Comparison of ENCODE assay signal across 7 mouse cellular contexts in genomic region chr5:124362982-124363381, GRCm38 (mm10). TPM values are rescaled to one million over a fixed set of nuclear protein-coding genes. Genes with fewer than 3 reads are reported as not detected.
DNase-seq lines count a peak whose midpoint lies in the region; ATAC-seq and TF ChIP-seq lines count a peak whose summit lies in the region.
"Not testable (repeated sequence)": the region's sequence is repeated elsewhere in the genome, so short reads cannot be mapped to it uniquely, and the experiment has no call there.

Gene Cdk2ap1, minus strand, starts transcription at chr5:124363082.

- not testable (repeated sequence) for H3K9ac ChIP-seq in heart, adult 2 months (ENCODE audit: low read depth, low read length); hindbrain, embryonic 14.5 days; liver, embryonic 14.5 days (replicated peaks); midbrain, postnatal 0 days (replicated peaks; ENCODE audit: low read length, poor library complexity, severe bottlenecking)

- H3K27me3 ChIP-seq in forebrain, embryonic 10.5 days (ENCODE audit: poor library complexity, severe bottlenecking); heart, adult 2 months (ENCODE audit: control insufficient read depth, insufficient read depth, low read length); hindbrain, embryonic 14.5 days (ENCODE audit: control insufficient read depth, insufficient read depth, low read length); liver, embryonic 14.5 days (ENCODE audit: control insufficient read depth, insufficient read depth, low read length); midbrain, postnatal 0 days (ENCODE audit: insufficient read depth, low read length): not testable (repeated sequence)

- H3K79me2 ChIP-seq in heart, adult 2 months (replicated peaks; ENCODE audit: control insufficient read depth, insufficient read depth, low read length) = not testable (repeated sequence)

- not testable (repeated sequence) for TF ChIP-seq CTCF in heart, adult 2 months (IDR thresholded peaks at IDR 0.05); liver, embryonic 14.5 days (IDR thresholded peaks at IDR 0.05; ENCODE audit: low read depth); midbrain, postnatal 0 days (IDR thresholded peaks at IDR 0.05)

- TF ChIP-seq EP300 in heart, adult 2 months (IDR thresholded peaks at IDR 0.05; ENCODE audit: insufficient read depth, low read depth, low read length); liver, embryonic 14.5 days (IDR thresholded peaks at IDR 0.05; ENCODE audit: low read depth): not testable (repeated sequence)

- TF ChIP-seq POLR2A in heart, adult 2 months (IDR thresholded peaks at IDR 0.05; ENCODE audit: insufficient read depth, low read depth, low read length) = not testable (repeated sequence)

- not testable (repeated sequence) for ATAC-seq in hindbrain, embryonic 14.5 days (ENCODE audit: low FRiP score); liver, embryonic 14.5 days (ENCODE audit: insufficient read depth); midbrain, postnatal 0 days (ENCODE audit: low FRiP score)

- intact Hi-C loops in heart, adult 2 months (cut with DNase I) = not testable (repeated sequence)

- not testable (repeated sequence) for H3K27ac ChIP-seq in forebrain, embryonic 10.5 days; heart, adult 2 months; hindbrain, embryonic 14.5 days; liver, embryonic 14.5 days; midbrain, postnatal 0 days (ENCODE audit: low read depth, low read length)

- not testable (repeated sequence) for H3K4me1 ChIP-seq in forebrain, embryonic 10.5 days; heart, adult 2 months (ENCODE audit: control insufficient read depth, insufficient read depth, low read length); hindbrain, embryonic 14.5 days (replicated peaks; ENCODE audit: control insufficient read depth, insufficient read depth, low read length); liver, embryonic 14.5 days (replicated peaks; ENCODE audit: control insufficient read depth in 2 of 2, insufficient read depth in 2 of 2, low read length in 1 of 2); midbrain, postnatal 0 days (ENCODE audit: insufficient read depth, low read length)

- not testable (repeated sequence) for H3K9me3 ChIP-seq in forebrain, embryonic 10.5 days; hindbrain, embryonic 14.5 days (ENCODE audit: control insufficient read depth, low read length); liver, embryonic 14.5 days (ENCODE audit: control insufficient read depth, low read length); midbrain, postnatal 0 days (ENCODE audit: low read length)

- not testable (repeated sequence) for DNase-seq in adrenal gland, postnatal 25 days; forebrain, embryonic 10.5 days (ENCODE audit: extremely low spot score, low spot score); heart, adult 2 months; hindbrain, embryonic 14.5 days (ENCODE audit: low spot score); layer of hippocampus, postnatal 25 days (ENCODE audit: extremely low spot score in 1 of 2, low spot score in 1 of 2); liver, embryonic 14.5 days (ENCODE audit: low read depth in 3 of 3, low spot score in 3 of 3); midbrain, postnatal 0 days (ENCODE audit: low spot score)

- not testable (repeated sequence) for H3K4me2 ChIP-seq in hindbrain, embryonic 14.5 days (replicated peaks); liver, embryonic 14.5 days (ENCODE audit: low read depth); midbrain, postnatal 0 days (ENCODE audit: low read depth, low read length, poor library complexity, severe bottlenecking)

- H3K4me3 ChIP-seq in forebrain, embryonic 10.5 days; heart, adult 2 months; hindbrain, embryonic 14.5 days (replicated peaks; ENCODE audit: low read length); liver, embryonic 14.5 days (ENCODE audit: insufficient read depth in 1 of 2, low read depth in 2 of 2, low read length in 2 of 2); midbrain, postnatal 0 days (ENCODE audit: low read depth, low read length): not testable (repeated sequence)

- H3K36me3 ChIP-seq in forebrain, embryonic 10.5 days (replicated peaks) = peaks cover 16% of the 10 kb centered on the region
- H3K36me3 ChIP-seq in heart, adult 2 months (ENCODE audit: control insufficient read depth, insufficient read depth, low read length); hindbrain, embryonic 14.5 days (replicated peaks; ENCODE audit: control insufficient read depth, insufficient read depth); liver, embryonic 14.5 days (replicated peaks; ENCODE audit: control insufficient read depth, insufficient read depth, low read depth); midbrain, postnatal 0 days (ENCODE audit: insufficient read depth, low read length): not testable (repeated sequence)

- 89% methylated on average over 5 of the region's 5 CpGs for WGBS in forebrain, embryonic 10.5 days
- 88% methylated on average over 5 of the region's 5 CpGs for WGBS in heart, adult 2 months
- 94% methylated on average over 5 of the region's 5 CpGs for WGBS in hindbrain, embryonic 14.5 days
- WGBS in liver, embryonic 14.5 days (ENCODE audit: insufficient replicate concordance) = 75% methylated on average over 5 of the region's 5 CpGs
- WGBS in midbrain, postnatal 0 days = 94% methylated on average over 5 of the region's 5 CpGs

RNA-seq across cellular contexts. Expression of gene Cdk2ap1, which starts in this region (rescaled TPM):
- total RNA-seq in adrenal gland, postnatal 25 days (2021) = 148 and 153 TPM in 2 replicates
- polyA plus RNA-seq in forebrain, embryonic 10.5 days (2016; fragmentation: Nextera tagmentation; extraction: Ambion mirVana) = 57.3 and 64.7 TPM in 2 replicates
- total RNA-seq in heart, adult 2 months (2021) = 100 to 1,000 TPM; 143 to 167 TPM
- 117 and 173 TPM in 2 replicates for polyA plus RNA-seq in heart, adult 2 months (2012; rRNA removed)
- 59.5 and 70.7 TPM in 2 replicates for polyA plus RNA-seq in hindbrain, embryonic 14.5 days (2014; fragmentation: Nextera tagmentation; extraction: Ambion mirVana)
- 100 to 1,000 TPM in 1 of 2 experiments, 10 to 100 TPM in 1; 97.3 to 104 TPM for total RNA-seq in layer of hippocampus, postnatal 25 days (2021)
- polyA plus RNA-seq in liver, embryonic 14.5 days (2012; rRNA removed) = 68.4 and 86.5 TPM in 2 replicates
- polyA plus RNA-seq in liver, embryonic 14.5 days (2014; fragmentation: Nextera tagmentation; extraction: Ambion mirVana) = 16.3 and 27.0 TPM in 2 replicates
- 104 and 164 TPM in 2 replicates for total RNA-seq in midbrain, postnatal 0 days (2014; rRNA removed)
- polyA plus RNA-seq in midbrain, postnatal 0 days (2015; fragmentation: Nextera tagmentation; extraction: Ambion mirVana) = 65.0 and 65.2 TPM in 2 replicates
